Mouse (Mus musculus) heart, adult 2 months (tissue): ENCODE data around the gene Xrcc4.

Source experiments
- CTCF ChIP-seq: fragments of 200-600 bp; IDR thresholded peaks from 2 replicates; pipeline ENCODE4 v1.8.1; 2022; ENCODE audit warnings: antibody characterized with exemption, mild to moderate bottlenecking, moderate library complexity
- POLR2A ChIP-seq: fragments of 200-500 bp; IDR thresholded peaks from 2 replicates; pipeline ENCODE4 v1.6.1; 2011; ENCODE audit warnings: mild to moderate bottlenecking, low read depth, low read length, control low read depth; ENCODE audit not compliant: insufficient read depth

- no peak for TF ChIP-seq POLR2A
- TF ChIP-seq CTCF, result no peak
Observed at GRCm38 (mm10) chr13:90030911-90031310, 58.5 kb downstream of the Xrcc4 start.
